Mouse (Mus musculus) midbrain, embryonic 14.5 days (tissue): ENCODE data around the gene Tars. TPM values are rescaled to one million over a fixed set of nuclear protein-coding genes. Genes with fewer than 3 reads are reported as not detected.

Experiments used
- ATAC-seq: fragments of 200-750 bp; cut with Nextera tagmentation; 2 replicates; pipeline ENCODE4 v1.8.0; 2017; ENCODE audit warnings: moderate number of reproducible peaks, moderate library complexity; ENCODE audit not compliant: low FRiP score, low TSS enrichment
- DNase-seq: peaks from one replicate; pipeline ENCODE4 v3.0.0-alpha.2; 2015
- H3K27ac ChIP-seq: fragments of 300-500 bp; sonication (generic); replicated peaks from 2 replicates; pipeline ENCODE4 v1.5.1; 2014; ENCODE audit warnings: mild to moderate bottlenecking, low read depth, low read length, moderate library complexity
- H3K27me3 ChIP-seq: fragments of 300-500 bp; sonication (generic); 2 replicates; pipeline ENCODE4 v1.6.1; 2014; ENCODE audit warnings: low read length, control low read depth, mixed read lengths; ENCODE audit not compliant: control insufficient read depth, insufficient read depth
- H3K36me3 ChIP-seq: fragments of 300-500 bp; sonication (generic); 2 replicates; pipeline ENCODE4 v1.6.1; 2014; ENCODE audit warnings: low read length, control low read depth; ENCODE audit not compliant: control insufficient read depth, insufficient read depth
- H3K4me1 ChIP-seq: fragments of 300-500 bp; sonication (generic); 2 replicates; pipeline ENCODE4 v1.6.1; 2014; ENCODE audit warnings: mild to moderate bottlenecking, antibody characterized with exemption, low read length, control low read depth; ENCODE audit not compliant: control insufficient read depth, insufficient read depth
- H3K4me2 ChIP-seq: fragments of 300-500 bp; sonication (generic); 2 replicates; pipeline ENCODE4 v1.6.1; 2014; ENCODE audit warnings: mild to moderate bottlenecking, low read length, moderate library complexity
- H3K4me3 ChIP-seq: fragments of 300-500 bp; sonication (generic); replicated peaks from 2 replicates; pipeline ENCODE4 v1.5.1; 2014; ENCODE audit warnings: low read depth, low read length
- H3K9ac ChIP-seq: fragments of 300-500 bp; sonication (generic); replicated peaks from 2 replicates; pipeline ENCODE4 v1.6.1; 2014; ENCODE audit warnings: mild to moderate bottlenecking, low read length, moderate library complexity
- H3K9me3 ChIP-seq: fragments of 300-500 bp; sonication (generic); 2 replicates; pipeline ENCODE4 v1.6.1; 2016; ENCODE audit warnings: low read length, control low read depth, mixed read lengths; ENCODE audit not compliant: control insufficient read depth
- WGBS: fragments of 180-500 bp; shearing (Covaris S2); extraction: QIAGEN DNeasy Blood & Tissue Kit; methylation state at CpG from one replicate; pipeline ENCODE4 v1.1.7; 2014; 5-methylcytosine and 5-hydroxymethylcytosine counted together
- polyA plus RNA-seq: library from polyadenylated mRNA; unstranded; fragments of >200 nt; fragmentation: Nextera tagmentation; extraction: Ambion mirVana; gene quantifications from 2 replicates; pipeline ENCODE4 v1.2.1, GENCODE M21; 2014

Gene Tars
- polyA plus RNA-seq, 1 experiment from 2014 or later = 52.0 TPM

GRCm38 (mm10) chr15:11406769-11407168, 7.3 kb upstream of the Tars start:
- Histone ChIP-seq H3K4me3 (no peak overlapping the region), H3K27ac (no peak overlapping the region), H3K27me3 (no peaks in the 10 kb centered on the region), H3K9me3 (no peaks in the 10 kb centered on the region), H3K9ac (no peak overlapping the region), H3K4me2 (no peak overlapping the region; the same call in 1 of the 2 replicates), H3K36me3 (no peaks in the 10 kb centered on the region), H3K4me1 (no peaks in the 10 kb centered on the region)
- no peak for ATAC-seq
- WGBS = 23% methylated on average over 9 of the region's 9 CpGs
- DNase-seq = peak; percentile 46

GRCm38 (mm10) chr15:11398676-11399350, 652 bp downstream of the Tars start:
- DNase-seq (no peak), ATAC-seq (no peak)
- Histone ChIP-seq H3K9ac (peak overlapping the region; percentile 75), H3K27me3 (no peaks in the 10 kb centered on the region), H3K27ac (peak overlapping the region; percentile 64; the same call in 1 of the 2 replicates), H3K36me3 (peaks cover 16% of the 10 kb centered on the region), H3K4me3 (peak overlapping the region; percentile 88), H3K4me1 (peaks cover 16% of the 10 kb centered on the region), H3K4me2 (peak overlapping the region; percentile 82), H3K9me3 (no peaks in the 10 kb centered on the region)
- 6% methylated on average over 10 of the region's 10 CpGs for WGBS

GRCm38 (mm10) chr15:11396421-11396820, 3.0 kb downstream of the Tars start:
- Histone ChIP-seq H3K27ac (no peak overlapping the region), H3K9me3 (no peaks in the 10 kb centered on the region), H3K9ac (no peak overlapping the region), H3K4me2 (no peak overlapping the region), H3K36me3 (peaks cover 40% of the 10 kb centered on the region), H3K27me3 (no peaks in the 10 kb centered on the region), H3K4me1 (peaks cover 16% of the 10 kb centered on the region), H3K4me3 (no peak overlapping the region)
- no peak for DNase-seq
- WGBS = 93% methylated on average over 6 of the region's 6 CpGs
- ATAC-seq = no peak

- no peaks in the 10 kb centered on the region for H3K27me3 ChIP-seq
- H3K4me3 ChIP-seq = no peak overlapping the region
- no peaks in the 10 kb centered on the region for H3K9me3 ChIP-seq
- ATAC-seq (no peak), DNase-seq (no peak)
- H3K4me2 ChIP-seq = no peak overlapping the region
- 95% methylated on average over 16 of the region's 16 CpGs for WGBS
- H3K4me1 ChIP-seq = 0 out of 2 replicates have a peak, but pooled peaks cover 5% of the 10 kb centered on the region
- no peak overlapping the region for H3K9ac ChIP-seq
- H3K27ac ChIP-seq = no peak overlapping the region
- H3K36me3 ChIP-seq = peaks cover 76% of the 10 kb centered on the region
These were observed 6.6 kb downstream of the Tars start for GRCm38 (mm10) chr15:11392903-11393302.

GRCm38 (mm10) chr15:11383796-11384195, 15.7 kb downstream of the Tars start:
- peaks cover 55% of the 10 kb centered on the region for H3K36me3 ChIP-seq
- DNase-seq = no peak
- 95% methylated on average over 21 of the region's 21 CpGs for WGBS

GRCm38 (mm10) chr15:11382585-11382984, 16.9 kb downstream of the Tars start:
- H3K27me3 ChIP-seq = no peaks in the 10 kb centered on the region
- H3K36me3 ChIP-seq = peaks cover 43% of the 10 kb centered on the region
- no peak for ATAC-seq
- H3K4me1 ChIP-seq = no peaks in the 10 kb centered on the region
- no peak overlapping the region for H3K4me2 ChIP-seq
- no peak overlapping the region for H3K4me3 ChIP-seq
- no peak overlapping the region for H3K27ac ChIP-seq
- DNase-seq = no peak
- H3K9me3 ChIP-seq = no peaks in the 10 kb centered on the region
- H3K9ac ChIP-seq = no peak overlapping the region
- WGBS = 86% methylated on average over 12 of the region's 12 CpGs

More at GRCm38 (mm10) chr15:11383796-11384195, 15.7 kb downstream of the Tars start:
- no peaks in the 10 kb centered on the region for H3K27me3 ChIP-seq
- no peak overlapping the region for H3K9ac ChIP-seq
- no peak for ATAC-seq
- H3K27ac ChIP-seq = no peak overlapping the region
- no peak overlapping the region for H3K4me2 ChIP-seq
- no peaks in the 10 kb centered on the region for H3K4me1 ChIP-seq
- H3K4me3 ChIP-seq = no peak overlapping the region
- H3K9me3 ChIP-seq = no peaks in the 10 kb centered on the region

GRCm38 (mm10) chr15:11380616-11381015, 18.8 kb downstream of the Tars start:
- Histone ChIP-seq H3K27ac (no peak overlapping the region), H3K9ac (no peak overlapping the region), H3K4me1 (no peaks in the 10 kb centered on the region), H3K36me3 (peaks cover 23% of the 10 kb centered on the region), H3K27me3 (no peaks in the 10 kb centered on the region), H3K4me3 (no peak overlapping the region), H3K9me3 (no peaks in the 10 kb centered on the region), H3K4me2 (no peak overlapping the region)
- WGBS = 76% methylated on average over 8 of the region's 8 CpGs
- ATAC-seq (no peak), DNase-seq (no peak)

- H3K27ac ChIP-seq = no peak overlapping the region
- H3K9ac ChIP-seq = no peak overlapping the region
- no peak overlapping the region; the same call in 1 of the 2 replicates for H3K4me2 ChIP-seq
- WGBS = 45% methylated on average over 8 of the region's 8 CpGs
- H3K4me1 ChIP-seq = no peaks in the 10 kb centered on the region
- H3K4me3 ChIP-seq = no peak overlapping the region
- peaks cover 18% of the 10 kb centered on the region for H3K36me3 ChIP-seq
- H3K27me3 ChIP-seq = no peaks in the 10 kb centered on the region
- DNase-seq (peak; percentile 88), ATAC-seq (peak; percentile 70)
- no peaks in the 10 kb centered on the region for H3K9me3 ChIP-seq
These were observed 19.4 kb downstream of the Tars start for GRCm38 (mm10) chr15:11380087-11380530.
